Mouse (Mus musculus) naive thymus-derived CD4-positive, alpha-beta T cell, adult 2 months (primary cell): Measurements from ENCODE around the gene Mknk1.

Experiments used
- DNase-seq: peaks from one replicate; pipeline ENCODE4 v3.0.0-alpha.2; 2011; ENCODE audit warnings: low read depth

Gene Mknk1

GRCm38 (mm10) chr4:115847377-115847776 lies 8.4 kb downstream of the Mknk1 start:
- no peak for DNase-seq

DNA sequence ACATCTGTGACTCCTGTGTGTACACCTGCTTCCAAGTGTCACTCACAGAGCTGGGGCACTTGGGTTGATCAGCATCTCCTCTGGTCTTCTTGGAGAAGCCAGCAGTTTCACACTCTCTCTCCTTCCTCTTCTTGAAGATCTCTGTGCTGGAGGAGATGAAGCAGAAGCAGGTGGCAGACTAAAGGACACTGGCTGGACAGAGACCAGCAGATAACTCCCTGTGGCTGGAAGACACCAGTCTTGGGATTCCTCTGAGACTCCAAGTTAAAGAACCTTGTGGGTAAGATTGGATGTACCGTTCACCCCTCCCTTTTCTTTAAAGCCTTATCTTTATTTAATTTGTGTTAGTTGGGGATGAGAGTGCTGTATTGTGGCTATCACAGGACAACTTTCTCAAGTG lies 9.1 kb downstream of the Mknk1 start:
- no peak for DNase-seq

GRCm38 (mm10) chr4:115848990-115849677 lies 10.1 kb downstream of the Mknk1 start:
- no peak for DNase-seq

- no peak for DNase-seq
Measured at GRCm38 (mm10) chr4:115850111-115850510, 11.1 kb downstream of the Mknk1 start.

GRCm38 (mm10) chr4:115850631-115851030 lies 11.6 kb downstream of the Mknk1 start:
- DNase-seq: no peak

DNA sequence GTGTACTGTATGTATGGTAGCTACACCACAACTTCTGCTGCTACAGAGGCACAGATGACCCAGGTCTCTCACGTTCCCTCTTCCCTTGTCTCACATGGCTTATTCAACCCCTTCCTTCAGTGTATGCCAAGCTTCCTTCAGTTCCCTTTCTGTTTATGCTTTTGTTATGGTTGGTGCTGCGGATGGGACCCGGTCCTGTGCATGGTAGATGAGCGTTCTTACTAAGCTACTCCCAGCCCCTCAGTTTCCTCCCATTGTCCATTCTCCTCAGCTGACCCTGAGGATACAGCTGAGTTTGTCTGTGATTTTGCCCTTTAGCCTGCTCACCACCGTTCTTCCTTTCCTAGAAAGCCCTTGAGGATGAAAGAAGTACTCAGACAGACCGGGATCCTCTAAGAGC lies 12.6 kb downstream of the Mknk1 start:
- no peak for DNase-seq

DNA sequence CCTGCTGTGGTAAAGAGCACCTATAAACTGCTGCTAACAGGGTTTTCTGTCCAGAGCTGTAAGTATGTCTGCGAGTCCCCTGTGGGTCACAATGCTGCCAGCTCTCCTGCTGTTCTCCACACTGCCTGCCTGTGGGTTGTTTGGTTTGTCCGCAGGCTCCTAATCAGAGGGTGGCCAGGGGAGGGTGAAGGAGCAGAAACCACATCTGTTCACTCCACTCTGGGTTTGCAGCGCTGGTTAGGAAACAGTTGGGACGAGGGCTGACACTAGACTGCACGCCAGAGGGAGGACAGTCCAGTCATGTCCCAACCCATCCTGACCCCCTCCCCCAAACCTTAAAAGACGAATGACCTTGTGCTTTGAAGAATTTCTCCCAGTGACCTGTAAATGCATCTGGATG lies 16.1 kb downstream of the Mknk1 start:
- DNase-seq: no peak

DNA sequence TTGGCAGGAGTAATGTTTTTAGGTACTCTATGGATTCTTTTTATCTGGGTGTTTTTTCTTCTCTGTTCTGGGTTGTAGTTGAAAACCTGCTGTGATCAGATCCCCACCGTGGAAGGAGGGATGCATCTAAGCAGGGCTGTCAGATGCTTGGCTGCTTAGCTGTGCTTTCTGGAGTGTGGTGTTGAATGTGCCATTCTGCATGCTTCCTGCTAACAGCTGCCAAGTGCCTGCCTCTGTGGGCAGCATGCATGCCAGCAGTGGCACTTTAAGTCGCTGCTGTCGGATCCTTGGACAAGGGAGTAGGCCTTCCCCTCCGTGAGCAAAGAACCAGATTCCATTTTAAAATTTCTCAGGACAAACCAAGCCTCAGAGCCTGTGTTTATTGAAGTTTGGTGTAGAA lies 16.6 kb downstream of the Mknk1 start:
- no peak for DNase-seq

DNA sequence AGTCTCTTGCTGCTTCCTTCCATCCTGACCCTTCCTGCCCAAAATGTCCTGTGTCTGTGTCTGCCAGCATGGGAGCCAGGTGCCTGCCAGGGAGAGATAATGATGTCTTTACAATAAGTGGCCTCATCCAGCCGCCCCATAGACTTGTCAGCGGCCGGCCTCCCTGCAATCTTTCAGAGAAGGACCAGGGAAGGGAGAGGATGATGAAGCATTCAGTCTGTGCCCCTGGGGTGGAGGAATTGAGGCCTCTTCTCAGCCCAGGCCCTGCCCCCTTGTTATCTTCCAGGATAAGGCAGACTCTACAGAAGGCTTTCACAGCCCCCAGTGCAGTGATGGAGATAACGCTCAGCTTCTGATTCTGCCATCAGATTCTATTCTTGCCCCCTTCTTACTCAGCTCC lies 17.3 kb downstream of the Mknk1 start:
- DNase-seq: no peak

GRCm38 (mm10) chr4:115857293-115857883 lies 18.4 kb downstream of the Mknk1 start:
- DNase-seq: no peak

- no peak for DNase-seq
Measured at GRCm38 (mm10) chr4:115863352-115863751, 24.4 kb downstream of the Mknk1 start.

GRCm38 (mm10) chr4:115863880-115864279 lies 24.9 kb downstream of the Mknk1 start:
- no peak for DNase-seq

DNA sequence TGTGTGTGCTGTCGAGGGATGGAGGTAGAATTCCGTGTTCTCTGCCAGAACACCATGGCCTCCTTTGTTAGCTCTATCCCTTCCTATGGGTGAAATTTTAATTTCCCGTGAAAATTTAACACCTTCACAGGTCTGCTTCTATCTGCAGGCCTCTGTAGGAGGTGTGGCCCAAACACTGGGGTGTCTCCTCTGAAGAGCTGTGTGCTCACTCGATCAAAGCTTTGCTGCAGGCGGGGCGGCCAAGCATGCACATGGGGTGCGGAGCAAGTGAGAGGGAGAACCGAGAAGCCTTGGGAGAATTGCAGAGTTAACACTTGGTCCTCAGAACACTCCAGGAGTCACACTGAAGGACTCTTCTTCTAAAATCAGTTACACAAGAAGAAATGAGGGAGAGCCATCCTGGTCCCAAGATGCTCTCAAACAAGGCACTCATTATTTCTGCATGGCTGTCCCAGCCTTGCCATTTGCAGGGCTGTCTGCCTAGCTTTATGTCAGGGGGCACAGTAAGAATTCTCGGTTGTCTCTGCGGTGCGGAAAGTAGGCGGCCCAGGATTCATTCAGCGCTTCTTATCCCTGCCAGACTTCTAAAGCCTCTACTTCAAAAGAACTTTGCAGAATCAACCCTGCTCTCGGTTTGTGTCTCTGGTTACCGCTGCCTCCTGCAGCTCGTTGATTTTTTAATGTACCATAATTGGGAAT lies 30.7 kb downstream of the Mknk1 start:
- no peak for DNase-seq

- no peak for DNase-seq
Measured at GRCm38 (mm10) chr4:115873231-115873630, 34.2 kb downstream of the Mknk1 start.

GRCm38 (mm10) chr4:115878216-115878678 lies 39.2 kb downstream of the Mknk1 start:
- no peak for DNase-seq

GRCm38 (mm10) chr4:115878828-115879227 lies 39.8 kb downstream of the Mknk1 start:
- no peak for DNase-seq

- no peak for DNase-seq
Measured at GRCm38 (mm10) chr4:115881183-115881582, 42.2 kb downstream of the Mknk1 start.

DNA sequence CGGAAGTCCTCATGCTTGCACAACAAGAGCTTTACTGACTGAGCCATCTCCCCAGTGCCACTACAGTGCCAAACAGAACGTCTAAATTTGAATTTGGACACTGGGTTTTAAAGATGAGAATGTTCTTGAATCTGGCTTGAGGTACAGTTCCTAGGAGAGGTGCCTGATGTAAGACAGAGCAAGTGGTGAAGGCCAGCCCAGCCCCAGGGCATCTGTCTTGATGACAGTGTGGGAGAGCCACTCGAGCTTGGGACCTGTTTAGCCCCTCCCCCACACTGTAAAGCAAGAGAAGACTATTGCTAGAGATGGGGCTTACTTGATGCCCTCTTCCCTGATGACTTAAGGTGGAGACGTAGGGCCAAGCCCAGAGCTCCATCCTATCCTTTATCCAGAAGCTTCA lies 43.2 kb downstream of the Mknk1 start:
- DNase-seq: no peak

DNA sequence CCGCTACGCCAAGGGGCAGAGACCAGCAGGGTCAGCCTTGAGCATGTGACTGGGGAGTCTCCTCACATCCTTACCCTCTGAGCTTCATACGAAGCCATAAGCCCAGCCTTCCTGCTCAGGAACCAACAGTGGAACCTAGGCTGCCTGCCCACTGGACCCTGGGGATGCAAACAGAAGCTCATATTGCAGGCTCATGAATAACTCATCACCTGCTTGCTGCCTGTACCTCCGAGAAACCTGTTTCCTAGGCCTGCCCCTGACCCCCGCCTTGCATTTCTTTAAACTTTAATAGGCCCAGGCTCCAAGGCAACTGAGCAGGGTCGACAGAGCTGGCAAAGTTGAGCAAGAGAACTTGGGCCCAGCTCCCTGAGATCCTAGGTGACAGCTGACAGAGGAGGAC lies 45.0 kb downstream of the Mknk1 start, which contains the start of gene Kncn:
Kncn (plus strand) TSS at position 379 of the 400 bp plus-strand sequence.
- no peak for DNase-seq

- DNase-seq: no peak
Measured at GRCm38 (mm10) chr4:115885846-115886245, 46.8 kb downstream of the Mknk1 start.

- no peak for DNase-seq
Measured at GRCm38 (mm10) chr4:115886875-115887274, 47.9 kb downstream of the Mknk1 start.

DNA sequence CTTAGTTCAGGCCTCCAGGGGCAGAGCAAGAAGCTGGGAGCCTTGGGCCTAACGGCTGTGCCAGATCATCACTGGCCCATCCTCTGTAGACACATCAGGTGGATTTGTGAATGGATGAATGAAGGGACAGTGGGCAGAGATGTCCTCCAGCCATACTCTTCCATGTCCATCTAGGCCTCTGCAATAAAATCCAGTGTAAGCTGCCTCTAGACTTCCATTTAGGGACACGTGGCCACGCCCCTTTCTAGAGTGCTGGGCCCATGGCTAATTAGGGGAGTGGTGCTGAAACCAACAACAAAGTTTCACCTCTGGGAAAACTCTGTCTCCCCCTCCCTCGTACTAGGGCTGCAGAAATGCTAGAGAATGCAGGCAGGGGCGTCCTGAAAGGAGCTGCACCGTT lies 51.1 kb downstream of the Mknk1 start:
- DNase-seq: no peak

DNA sequence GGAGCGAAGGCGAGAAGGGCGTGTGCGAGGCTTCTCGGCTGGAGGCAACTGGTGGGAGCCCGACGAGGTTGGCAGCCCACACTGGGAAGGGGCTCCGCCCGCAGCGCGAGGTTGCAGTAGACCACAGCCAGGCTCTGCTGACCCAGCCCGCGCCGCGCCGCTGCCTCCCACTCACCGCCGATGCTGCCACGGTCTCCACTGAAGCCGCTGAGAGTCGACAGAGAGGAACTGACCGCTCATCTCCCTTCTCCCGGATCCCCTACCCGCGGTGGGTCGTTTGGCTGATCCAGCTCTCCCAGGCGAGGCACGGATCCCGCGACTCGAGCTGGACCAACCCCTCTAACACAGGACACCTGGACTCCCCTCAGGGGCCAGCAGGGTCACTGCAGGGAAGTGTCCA lies 51.6 kb downstream of the Mknk1 start, which contains the start of gene 6430628N08Rik:
6430628N08Rik (plus strand) TSS at position 113 of the 400 bp plus-strand sequence.
- no peak for DNase-seq
